Mouse (Mus musculus) gastrocnemius, postnatal 14 days (tissue): Measurements from ENCODE around the gene Peak1. TPM values are rescaled to one million over a fixed set of nuclear protein-coding genes. Genes with fewer than 3 reads are reported as not detected.
A peak's percentile ranks its signal among the peaks of the same experiment; 100 is the strongest.

Source experiments
- DNase-seq: peaks from one replicate; pipeline ENCODE4 v3.0.0; 2021; ENCODE audit warnings: mixed read lengths
- intact Hi-C: fragments of 180-260 bp; cut with DNase I; formaldehyde crosslinking; loops from one replicate; pipeline ENCODE4 v1.15.1; 2025; ENCODE audit warnings: low total_unique reads
- total RNA-seq, 2 experiments: library from RNA; stranded (reverse); gene quantifications; 2 replicates each; pipeline ENCODE4 v1.2.3; 2021

Gene Peak1
- total RNA-seq, 2 experiments from 2014 or later, result 17.1 to 18.3 TPM

DNA sequence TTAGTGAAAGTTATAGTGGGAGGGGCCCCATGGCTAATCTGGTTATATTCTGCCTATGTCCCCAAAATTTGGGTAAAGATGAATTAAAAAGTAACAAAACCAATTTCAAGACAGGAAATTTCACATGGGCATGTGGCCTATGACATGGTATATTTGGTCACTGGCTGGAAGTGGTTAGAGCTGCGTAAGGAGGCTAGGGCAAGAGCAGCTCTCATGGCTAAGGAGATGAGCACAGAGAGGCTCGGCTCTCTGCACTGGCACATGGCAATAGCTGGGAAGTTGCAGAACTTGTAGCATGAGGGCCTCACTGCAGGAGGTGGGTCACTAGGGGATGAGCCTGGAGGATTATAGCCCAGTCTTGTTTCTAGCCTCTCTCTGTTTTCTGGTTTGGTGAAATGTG lies 199.0 kb downstream of the Peak1 start:
- DNase-seq, result no peak
- intact Hi-C loops, result no loop called here

DNA sequence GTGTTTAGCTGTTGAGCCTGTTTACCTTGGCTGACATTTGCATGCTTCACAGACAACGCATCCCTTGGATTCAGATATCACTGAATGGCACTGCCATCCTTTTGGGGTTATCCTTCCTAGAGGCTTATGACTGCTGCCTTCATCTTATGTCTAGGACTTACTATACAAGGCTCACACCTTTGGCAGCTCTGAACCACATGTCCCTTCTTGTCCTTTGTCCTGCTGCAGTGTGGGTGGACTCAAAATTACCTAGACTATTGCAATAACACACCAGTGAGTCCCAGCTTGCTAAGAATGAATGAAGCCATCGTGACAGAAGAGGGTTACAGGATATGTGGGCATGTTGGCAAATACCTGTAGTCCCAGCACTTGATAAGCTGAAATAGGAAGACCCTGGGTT lies 199.8 kb downstream of the Peak1 start:
- intact Hi-C loops, result no loop called here

DNA sequence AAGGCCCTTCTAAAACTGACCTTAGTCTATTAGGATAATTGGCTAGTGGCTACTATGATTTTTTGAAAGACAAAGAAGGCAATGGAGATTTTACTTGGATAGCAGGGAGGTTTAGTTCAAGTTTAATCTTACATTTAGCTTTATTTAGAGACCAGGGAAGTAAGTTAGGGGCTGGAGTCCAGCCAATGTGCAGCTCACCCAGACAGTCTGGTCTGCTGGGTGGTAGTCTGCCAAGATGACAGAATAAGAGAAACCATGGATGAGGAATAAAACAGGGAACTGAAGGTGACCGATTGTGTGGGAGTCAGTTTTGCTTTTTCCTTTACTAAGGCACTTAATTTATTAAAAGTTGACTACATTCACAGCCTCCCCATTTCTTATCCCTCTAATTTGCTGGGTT lies 200.5 kb downstream of the Peak1 start:
- no peak for DNase-seq

More for the DNA sequence above, 199.8 kb downstream of the Peak1 start:
- no peak for DNase-seq

DNA sequence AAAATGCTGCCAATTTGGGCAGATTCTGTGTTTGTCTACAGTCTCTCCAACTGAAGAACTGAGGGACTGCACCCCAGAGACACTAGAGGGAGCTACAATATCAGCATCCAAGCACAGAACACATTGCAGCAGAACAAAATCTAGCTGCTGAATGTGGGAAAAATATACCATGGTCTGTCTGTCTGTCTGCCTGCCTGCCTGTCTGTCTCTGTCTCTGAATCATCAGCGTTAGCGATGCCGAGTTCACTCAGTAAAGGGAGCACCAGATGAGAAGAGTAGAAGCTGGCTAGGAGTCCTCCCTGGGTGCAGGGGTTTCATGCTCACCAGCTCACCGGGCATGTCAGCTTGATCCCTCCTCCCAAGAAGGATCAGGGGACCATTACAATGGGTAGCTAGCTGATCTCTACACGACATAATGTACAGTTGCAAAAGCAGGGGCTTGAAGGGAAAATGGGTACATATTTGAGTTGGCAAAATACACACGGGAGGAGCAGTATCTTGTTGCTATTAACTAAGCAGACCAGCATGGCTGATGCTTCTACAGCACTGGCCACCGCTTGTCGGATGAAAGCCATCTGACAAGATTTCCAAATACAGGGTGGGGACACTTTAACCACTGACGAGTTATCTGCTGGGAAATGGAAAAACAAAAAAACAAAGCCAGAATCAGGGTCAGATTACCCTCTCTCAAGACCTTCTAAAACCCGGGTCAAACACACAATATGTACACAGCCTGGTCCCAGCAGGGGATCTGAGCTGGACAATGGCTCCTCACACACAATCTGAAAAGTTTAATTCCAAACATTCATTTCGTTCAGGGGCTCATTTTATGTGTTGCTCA lies 204.2 kb downstream of the Peak1 start:
- intact Hi-C loops, result loop anchor here (5.0 kb wide), 1 partner anchor 339 kb away; no protein-coding TSS in a partner anchor
- DNase-seq, result peak; percentile 25

More for the DNA sequence above, 200.5 kb downstream of the Peak1 start:
- intact Hi-C loops, result no loop called here

DNA sequence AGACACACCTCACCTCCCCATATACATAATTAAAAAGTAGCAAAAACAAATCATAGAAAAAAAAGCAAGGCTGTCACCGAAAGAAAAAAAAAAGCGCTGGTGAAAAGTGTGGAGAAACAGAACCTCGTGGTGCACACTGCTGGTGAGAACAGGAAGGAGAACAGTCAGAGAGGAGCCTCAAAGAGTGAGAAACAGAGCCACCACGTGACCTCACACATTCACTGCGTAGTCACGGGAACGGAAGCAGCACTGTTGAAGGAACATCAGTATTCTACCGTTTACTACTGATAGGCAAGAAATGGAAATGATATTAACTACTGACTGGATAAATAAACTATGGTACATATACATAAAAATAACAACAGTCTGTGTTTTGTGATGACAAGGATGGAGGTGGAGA lies 209.1 kb downstream of the Peak1 start:
- intact Hi-C loops, result no loop called here
- no peak for DNase-seq

DNA sequence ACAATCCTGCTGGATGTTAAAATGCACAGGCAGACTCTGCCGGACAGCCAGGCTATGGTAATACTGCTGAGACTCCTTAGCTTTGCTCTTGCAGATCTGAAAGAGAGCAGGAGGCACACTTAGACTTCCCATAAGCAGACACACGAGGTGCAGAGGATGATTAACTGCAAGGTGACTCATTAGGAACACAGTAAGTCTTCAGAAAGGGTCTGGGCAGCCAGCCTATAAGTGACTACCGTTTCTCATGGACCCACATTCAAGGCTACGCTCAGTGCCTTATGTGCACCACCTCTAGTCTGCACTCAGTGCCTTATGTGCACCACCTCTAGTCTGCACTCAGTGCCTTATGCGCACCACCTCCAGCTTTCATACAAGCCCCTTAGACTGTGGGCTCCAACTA lies 210.4 kb downstream of the Peak1 start:
- DNase-seq, result no peak
- intact Hi-C loops, result no loop called here

DNA sequence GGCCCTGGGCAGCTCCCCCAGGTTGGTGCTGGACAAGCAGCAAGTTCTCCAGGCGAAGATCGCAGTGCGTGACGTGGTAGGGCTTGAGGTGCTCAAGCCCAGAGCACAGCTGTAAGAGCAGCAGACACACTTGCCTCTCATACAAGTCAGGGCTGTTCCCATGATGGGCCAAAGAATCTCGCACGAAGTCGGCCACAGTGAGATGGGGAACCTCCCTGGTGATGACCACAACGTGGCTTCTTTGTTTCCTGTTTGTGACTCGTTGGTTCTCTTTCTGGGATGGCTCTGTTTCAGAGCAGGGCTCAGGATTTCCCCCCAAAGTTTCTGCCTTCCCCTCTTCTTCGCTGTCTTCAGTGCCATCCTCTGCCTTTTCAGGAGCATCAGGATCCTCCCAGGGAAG lies 210.8 kb downstream of the Peak1 start:
- no peak for DNase-seq
- intact Hi-C loops, result no loop called here

DNA sequence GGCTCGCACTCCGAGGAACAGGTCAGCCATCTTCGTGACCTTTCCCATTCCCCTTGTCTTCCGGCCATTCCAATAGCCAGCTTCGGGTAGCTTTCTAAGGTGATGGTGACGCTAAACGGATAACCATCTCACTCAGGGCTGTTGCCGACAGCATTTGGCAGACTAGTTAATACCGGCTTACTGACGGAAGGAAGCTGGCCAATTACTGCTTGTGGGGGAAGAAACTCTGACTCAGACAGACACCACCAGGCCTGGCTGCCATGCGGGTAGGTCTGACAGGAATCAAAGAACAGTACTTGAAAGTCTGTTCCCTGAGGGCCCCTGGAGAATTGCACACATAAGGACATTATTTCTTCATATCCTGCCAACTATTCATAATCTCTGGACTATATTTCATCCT lies 212.5 kb downstream of the Peak1 start:
- peak; percentile 16 for DNase-seq
- intact Hi-C loops, result no loop called here

DNA sequence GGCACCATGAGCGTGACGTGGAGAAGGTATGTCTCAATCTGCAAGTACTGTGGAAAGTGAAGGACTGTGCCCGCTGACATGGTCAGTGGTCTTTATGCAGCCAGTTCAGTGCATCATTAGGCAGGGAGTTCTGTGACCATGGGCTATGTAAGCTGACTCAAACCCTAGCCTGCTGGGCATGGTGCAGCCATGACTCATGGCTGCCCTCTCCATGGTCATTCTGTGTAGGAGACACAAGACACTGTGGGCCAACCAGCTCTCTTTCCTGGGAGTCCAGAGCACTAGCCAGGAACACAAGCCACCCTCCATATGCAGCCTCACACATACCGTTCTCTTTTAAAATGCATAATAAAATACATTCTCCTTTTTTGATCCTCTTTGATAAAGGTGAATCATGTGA lies 213.6 kb downstream of the Peak1 start:
- intact Hi-C loops, result no loop called here
- no peak for DNase-seq

DNA sequence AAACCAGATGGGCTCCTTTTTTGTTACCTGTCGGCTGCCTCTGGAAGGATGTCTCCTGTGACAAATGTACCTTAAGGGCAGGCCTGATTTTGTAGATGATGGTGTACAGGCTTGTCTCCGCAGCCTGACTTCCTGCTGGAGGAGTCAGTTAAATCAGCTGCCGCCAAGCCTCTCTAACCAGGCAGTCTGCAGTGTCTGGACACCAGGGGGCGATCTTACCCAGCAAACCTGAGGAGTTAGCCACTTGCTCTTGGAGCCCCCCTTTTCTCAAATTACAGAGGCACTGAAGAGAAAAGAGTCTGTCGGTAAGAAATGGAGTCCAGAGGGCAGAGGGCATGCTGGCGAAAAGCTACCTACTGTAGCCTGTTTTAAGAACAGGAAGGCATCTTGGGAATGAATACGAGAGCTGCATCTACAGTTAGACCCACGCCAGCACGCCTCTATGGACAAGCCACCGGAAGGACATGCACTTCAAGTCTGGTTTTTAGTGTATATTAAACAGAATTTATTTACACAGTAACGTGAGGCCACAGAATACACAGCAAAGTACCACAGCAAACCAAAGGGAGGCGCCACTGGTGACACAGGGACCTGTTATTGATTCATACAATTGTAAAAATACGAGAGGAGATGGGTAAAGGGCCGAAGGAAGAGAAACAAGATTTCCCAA lies 217.1 kb downstream of the Peak1 start:
- intact Hi-C loops, result no loop called here

DNA sequence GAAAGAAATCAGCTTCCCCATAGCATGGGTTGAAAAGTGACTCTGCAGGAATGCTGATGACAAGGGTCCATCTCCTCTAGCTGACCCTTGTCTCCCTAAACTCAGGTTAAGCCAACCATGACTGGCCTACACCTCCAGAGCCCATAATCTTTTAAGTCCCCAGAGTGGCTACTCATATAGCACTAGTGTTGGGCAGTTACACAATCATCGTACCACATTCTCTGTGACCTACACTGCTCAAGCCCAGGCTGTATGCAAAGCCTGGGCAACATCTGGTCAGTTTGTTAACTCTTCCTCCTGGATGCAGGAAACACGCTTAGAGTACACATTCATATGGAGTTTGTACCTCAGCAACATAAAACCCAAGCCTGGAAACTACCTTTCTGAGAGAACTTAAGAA lies 217.7 kb downstream of the Peak1 start:
- intact Hi-C loops, result no loop called here
- no peak for DNase-seq

More for the DNA sequence above, 217.1 kb downstream of the Peak1 start:
- peak; percentile 85 for DNase-seq

DNA sequence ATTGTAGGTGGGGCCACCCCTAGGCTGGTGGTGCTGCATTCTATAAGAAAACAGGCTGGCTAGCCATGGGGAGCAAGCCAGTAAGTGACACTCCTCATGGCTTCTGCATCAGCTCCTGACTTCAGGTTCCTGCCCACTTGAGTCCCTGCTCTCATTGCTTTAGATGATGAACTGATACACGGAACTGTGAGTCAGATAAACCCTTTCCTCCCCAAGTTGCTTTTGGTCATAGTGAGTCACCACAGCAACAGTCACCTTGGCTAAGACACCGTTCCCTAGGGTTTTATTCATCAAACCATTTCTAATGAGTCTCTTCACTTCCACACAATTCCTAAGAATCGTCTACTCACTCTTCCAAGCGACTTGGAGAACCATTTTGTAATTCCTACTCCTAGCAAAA lies 220.9 kb downstream of the Peak1 start:
- intact Hi-C loops, result no loop called here
- DNase-seq, result no peak

DNA sequence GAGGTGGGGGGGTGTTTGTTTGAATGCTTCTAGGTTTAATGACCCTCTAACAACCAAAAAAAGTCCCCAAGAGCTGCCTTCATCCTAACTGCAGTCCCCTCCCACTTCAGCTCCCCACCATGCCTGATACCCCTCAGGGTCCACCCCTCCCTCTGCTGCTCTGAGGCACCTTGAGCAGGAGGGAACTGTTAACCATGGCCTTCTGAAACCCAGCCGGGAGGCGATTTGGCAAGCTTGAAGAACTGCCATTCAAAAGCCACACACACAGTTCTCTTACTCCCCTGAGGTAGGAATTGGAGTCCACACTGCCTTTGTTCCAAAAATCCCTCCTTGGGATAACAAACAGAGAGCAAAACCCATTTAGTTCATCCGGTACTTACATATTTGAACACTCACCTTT lies 222.7 kb downstream of the Peak1 start:
- intact Hi-C loops, result no loop called here
- DNase-seq, result no peak

DNA sequence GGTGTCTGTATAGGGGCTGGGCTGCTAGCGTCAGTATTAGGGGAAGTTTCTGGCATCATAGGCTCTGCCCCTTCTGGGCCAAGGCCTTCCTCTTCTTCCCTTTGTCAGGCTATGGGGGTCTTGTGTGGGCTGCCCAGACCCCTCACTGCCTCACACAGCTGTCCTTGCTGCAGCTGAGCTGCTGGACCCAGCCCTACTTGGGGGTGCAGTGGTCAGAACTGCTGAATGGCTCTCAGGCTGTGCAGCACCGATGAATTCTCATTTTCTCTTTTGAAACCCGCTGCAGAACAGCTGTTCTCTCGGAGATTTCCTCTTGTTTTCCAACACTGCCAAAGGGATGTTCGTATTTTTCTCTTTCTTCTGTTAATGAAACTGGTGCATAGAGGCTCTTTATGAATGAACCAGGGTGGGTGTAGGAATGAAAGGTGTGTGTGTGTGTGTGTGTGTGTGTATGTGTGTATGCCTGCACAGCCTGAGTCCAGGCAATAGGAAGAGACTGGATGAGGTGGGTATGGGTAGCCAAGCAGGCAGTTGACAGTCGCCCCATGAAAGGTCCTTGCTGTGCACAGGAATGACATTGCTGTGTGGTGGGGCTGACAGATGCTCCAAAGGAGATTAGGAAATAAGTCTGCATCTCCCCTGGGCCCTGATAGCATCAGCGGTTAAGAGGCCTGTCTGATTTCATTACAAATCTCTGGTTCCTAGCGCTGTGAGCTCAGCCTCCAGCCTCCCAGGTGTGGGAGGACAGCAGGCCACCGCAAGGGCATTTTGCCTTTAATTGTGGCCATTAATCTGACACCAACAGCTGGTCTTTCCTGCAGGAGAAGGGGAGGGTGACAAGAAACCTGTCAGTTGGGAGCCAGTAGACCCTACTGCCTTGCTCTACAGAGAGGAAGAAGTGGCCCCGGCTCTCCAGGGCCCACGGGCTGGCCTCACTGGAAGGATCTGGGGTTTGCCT lies 226.1 kb downstream of the Peak1 start:
- intact Hi-C loops, result no loop called here
- no peak for DNase-seq

DNA sequence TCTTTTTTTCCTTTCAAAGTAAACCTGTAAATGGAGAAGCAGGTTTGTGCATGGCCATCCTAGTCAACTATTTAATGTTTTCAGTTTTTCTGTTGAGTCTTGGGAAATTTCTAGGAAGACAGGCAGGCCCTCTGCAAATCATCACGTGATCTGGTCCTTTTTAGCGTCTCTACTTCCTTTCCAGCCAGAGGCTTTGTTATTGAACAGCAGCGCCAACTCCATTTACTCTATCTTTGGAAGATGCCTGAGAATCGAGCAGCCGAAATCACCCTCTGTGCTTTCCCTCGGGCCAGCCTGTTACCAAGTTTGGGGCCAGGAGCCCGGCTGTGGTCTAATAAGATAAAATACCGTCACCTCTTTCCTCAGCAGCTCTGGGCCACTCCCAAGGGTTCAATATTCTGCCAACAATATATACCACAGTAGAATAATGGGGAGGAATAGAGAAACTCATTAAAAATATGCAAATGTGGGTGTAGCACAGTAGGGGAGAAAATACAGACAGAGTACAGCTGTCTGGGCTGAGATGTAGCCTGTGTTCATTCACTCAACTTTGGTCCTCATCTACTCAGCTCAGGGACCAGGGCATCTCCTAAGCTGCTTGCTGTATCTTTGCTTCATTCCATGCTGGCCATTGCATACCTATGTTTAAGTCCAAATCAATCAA lies 237.6 kb downstream of the Peak1 start:
- no peak for DNase-seq
- intact Hi-C loops, result no loop called here

DNA sequence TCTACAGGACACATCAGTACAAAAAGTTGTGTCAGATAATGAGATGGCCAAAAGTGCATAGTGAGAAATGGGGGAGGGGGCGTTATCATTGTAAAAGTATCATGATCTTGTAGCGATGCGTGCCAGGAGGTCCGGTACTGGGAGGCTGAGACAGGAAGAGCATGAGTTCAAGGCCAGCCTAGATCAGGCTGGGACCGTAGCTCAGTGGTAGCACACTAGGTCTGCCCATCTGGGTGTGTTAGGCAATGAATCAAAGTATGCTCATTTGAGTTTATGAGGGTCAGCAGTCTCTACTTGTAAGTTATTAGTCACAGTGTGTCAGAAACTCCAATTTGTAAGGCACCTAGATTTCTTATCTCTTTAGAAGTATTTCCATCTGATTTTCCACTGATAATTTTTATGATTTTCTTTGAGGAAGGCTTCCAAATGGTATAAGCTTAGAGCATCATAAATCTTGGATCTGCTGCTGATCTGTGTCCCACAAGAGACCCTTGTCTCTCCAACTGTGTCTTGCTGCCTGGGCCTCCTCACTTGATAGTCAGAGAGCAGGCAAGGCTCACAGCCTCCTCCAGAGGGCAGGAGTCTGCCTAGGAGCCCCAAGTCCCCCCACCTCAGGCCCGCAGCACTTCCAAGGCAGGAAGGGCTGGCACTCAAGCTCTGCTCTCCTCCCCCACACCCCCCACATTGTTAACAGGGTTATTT lies 238.3 kb downstream of the Peak1 start:
- DNase-seq, result peak; percentile 28
- intact Hi-C loops, result no loop called here

DNA sequence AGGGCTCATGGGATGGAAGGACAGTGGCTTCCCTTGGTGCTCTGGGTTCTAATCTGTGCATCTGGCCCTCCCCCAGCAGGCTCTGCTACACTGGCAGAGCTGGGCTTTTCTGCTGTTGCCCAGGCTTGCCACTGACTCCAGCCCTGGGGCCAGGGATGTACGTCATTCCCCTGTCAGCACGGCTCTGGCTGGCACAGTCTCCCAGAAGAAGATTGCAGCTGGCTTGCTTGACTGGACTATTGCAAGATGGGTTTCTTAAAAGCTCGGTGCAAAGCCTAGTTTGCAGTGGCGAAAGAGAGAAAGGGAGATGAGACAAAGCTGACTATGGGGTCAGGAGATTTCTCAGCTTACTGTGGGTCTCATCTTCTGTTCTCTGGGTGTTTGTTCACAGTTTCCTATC lies 240.5 kb downstream of the Peak1 start:
- intact Hi-C loops, result no loop called here

DNA sequence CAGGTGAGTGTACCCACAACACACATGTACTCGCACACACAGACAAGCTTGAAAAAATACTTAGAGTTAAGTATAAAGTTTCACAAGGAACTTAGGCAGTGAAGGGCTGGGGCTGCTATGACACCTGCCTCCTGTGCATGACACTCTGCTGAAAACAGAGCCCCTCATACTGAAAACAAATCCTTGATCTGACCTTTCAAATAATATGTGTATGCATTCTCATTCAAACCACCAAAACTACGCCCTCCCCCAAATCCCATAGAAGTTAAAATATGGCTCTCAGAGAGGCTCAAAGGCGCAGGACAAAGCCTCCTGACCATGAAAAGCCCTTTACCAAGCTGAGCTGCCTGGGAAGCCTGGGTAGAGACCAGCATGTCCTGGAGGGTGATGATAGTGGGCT lies 242.6 kb downstream of the Peak1 start:
- intact Hi-C loops, result no loop called here

More for the DNA sequence above, 240.5 kb downstream of the Peak1 start:
- DNase-seq, result peak; percentile 24

DNA sequence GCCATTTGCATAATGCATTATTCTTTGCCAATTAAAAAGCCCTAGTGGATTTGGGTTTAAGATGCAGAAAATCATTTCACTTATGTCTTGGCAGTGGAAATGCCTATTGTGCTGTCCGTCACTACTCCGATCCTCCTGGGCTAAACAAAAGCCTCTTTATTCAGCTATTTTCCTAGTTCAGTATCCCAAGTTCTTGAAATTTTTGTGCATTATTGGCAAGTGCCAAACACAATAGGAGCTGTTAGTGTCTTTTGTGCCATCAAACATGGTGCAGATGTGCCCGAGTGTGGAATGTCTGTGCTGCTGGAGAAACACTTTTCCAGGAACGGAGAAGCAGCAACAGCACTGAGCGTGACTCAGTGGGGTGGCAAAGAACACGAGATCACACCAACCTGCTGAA lies 250.2 kb downstream of the Peak1 start:
- intact Hi-C loops, result no loop called here
- DNase-seq, result no peak

More for the DNA sequence above, 242.6 kb downstream of the Peak1 start:
- no peak for DNase-seq
